Mouse (Mus musculus): ENCODE measurements around the gene Ube3b.

- TF ChIP-seq CTCF (IDR thresholded peaks at IDR 0.05; ENCODE audit: low read depth): no peak
- no peak for TF ChIP-seq EP300 (optimal IDR thresholded peaks at IDR 0.05)
These were observed 86.6 kb downstream of the Ube3b start for GRCm38 (mm10) chr5:114467019-114467418.

Data from stomach, postnatal 0 days (tissue).